Mouse (Mus musculus) heart, postnatal 0 days (tissue): ENCODE results near the gene Cyp2d11. TPM values are rescaled to one million over a fixed set of nuclear protein-coding genes. Genes with fewer than 3 reads are reported as not detected.
"Not testable (repeated sequence)": the region's sequence is repeated elsewhere in the genome, so short reads cannot be mapped to it uniquely, and the experiment has no call there.

Source experiments
- ATAC-seq: fragments of 200-750 bp; cut with Nextera tagmentation; 2 replicates; pipeline ENCODE4 v1.8.0; 2017; ENCODE audit warnings: low read depth, moderate number of reproducible peaks, moderate library complexity; ENCODE audit not compliant: insufficient read depth
- DNase-seq: peaks from one replicate; pipeline ENCODE4 v3.0.0-alpha.2; 2016; ENCODE audit warnings: low spot score
- H3K27ac ChIP-seq: fragments of 300-500 bp; sonication (generic); 2 replicates; pipeline ENCODE4 v1.5.1; 2014; ENCODE audit warnings: low read depth, mild to moderate bottlenecking
- H3K27me3 ChIP-seq: fragments of 300-500 bp; sonication (generic); 2 replicates; pipeline ENCODE4 v1.6.1; 2014; ENCODE audit warnings: low read length, mixed read lengths; ENCODE audit not compliant: control insufficient read depth, insufficient read depth
- H3K36me3 ChIP-seq: fragments of 300-500 bp; sonication (generic); replicated peaks from 2 replicates; pipeline ENCODE4 v1.6.1; 2014; ENCODE audit warnings: low read length, mixed read lengths; ENCODE audit not compliant: control insufficient read depth, insufficient read depth
- H3K4me1 ChIP-seq: fragments of 300-500 bp; sonication (generic); 2 replicates; pipeline ENCODE4 v1.6.1; 2014; ENCODE audit warnings: antibody characterized with exemption; ENCODE audit not compliant: control insufficient read depth, insufficient read depth
- H3K4me2 ChIP-seq: fragments of 300-500 bp; sonication (generic); 2 replicates; pipeline ENCODE4 v1.6.1; 2014; ENCODE audit warnings: low read depth, mild to moderate bottlenecking, low read length, moderate library complexity
- H3K4me3 ChIP-seq: fragments of 300-500 bp; sonication (generic); 2 replicates; pipeline ENCODE4 v1.5.1; 2014; ENCODE audit warnings: low read depth, low read length
- H3K9ac ChIP-seq: fragments of 300-500 bp; sonication (generic); replicated peaks from 2 replicates; pipeline ENCODE4 v1.6.1; 2014; ENCODE audit warnings: low read depth, low read length, mixed read lengths
- H3K9me3 ChIP-seq: fragments of 300-500 bp; sonication (generic); replicated peaks from 2 replicates; pipeline ENCODE4 v1.6.1; 2016; ENCODE audit warnings: low read length; ENCODE audit not compliant: control insufficient read depth
- CTCF ChIP-seq: IDR thresholded peaks from 2 replicates; pipeline ENCODE4 v1.5.1; 2016; ENCODE audit warnings: antibody characterized with exemption, control low read depth, low read depth
- EP300 ChIP-seq: IDR thresholded peaks from 2 replicates; pipeline ENCODE4 v1.6.1; 2016; ENCODE audit warnings: antibody characterized with exemption, low read depth
- WGBS: fragments of 180-500 bp; shearing (Covaris S2); extraction: QIAGEN DNeasy Blood & Tissue Kit; methylation state at CpG from one replicate; pipeline ENCODE4 v1.1.7; 2014; 5-methylcytosine and 5-hydroxymethylcytosine counted together
- polyA plus RNA-seq: library from polyadenylated mRNA; unstranded; fragments of >200 nt; fragmentation: Nextera tagmentation; extraction: Ambion mirVana; gene quantifications from 2 replicates; pipeline ENCODE4 v1.2.1, GENCODE M21; 2015
- total RNA-seq: library from RNA; depleted of rRNA; stranded (reverse); fragments of >200 nt; gene quantifications from 2 replicates; pipeline ENCODE4 v1.2.3, GENCODE M21; 2014; ENCODE audit warnings: low replicate concordance; rRNA removed

Gene Cyp2d11
- total RNA-seq, result not detected in 2 replicates
- polyA plus RNA-seq, result not detected in 2 replicates

GRCm38 (mm10) chr15:82393922-82394321, at the start of gene Cyp2d11:
TSS of gene Cyp2d11 (minus strand) at chr15:82394022.
- H3K27me3 ChIP-seq, DNase-seq, H3K36me3 ChIP-seq, H3K27ac ChIP-seq, H3K9ac ChIP-seq, ATAC-seq, H3K9me3 ChIP-seq, H3K4me1 ChIP-seq, H3K4me2 ChIP-seq, H3K4me3 ChIP-seq: not testable (repeated sequence)
- WGBS, result 77% methylated on average over 2 of the region's 2 CpGs

- Histone ChIP-seq H3K9ac (no peak overlapping the region), H3K36me3 (no peaks in the 10 kb centered on the region), H3K27me3 (no peaks in the 10 kb centered on the region), H3K4me2 (no peak overlapping the region), H3K4me1 (no peaks in the 10 kb centered on the region), H3K4me3 (no peak overlapping the region), H3K9me3 (no peaks in the 10 kb centered on the region; the same call in 1 of the 2 replicates), H3K27ac (no peak overlapping the region)
- TF ChIP-seq CTCF (no peak), EP300 (no peak)
- no peak for ATAC-seq
- no peak for DNase-seq
- WGBS, result 51% methylated on average over 5 of the region's 5 CpGs
Observed at GRCm38 (mm10) chr15:82437975-82438617, 44.3 kb upstream of the Cyp2d11 start.

GRCm38 (mm10) chr15:82435606-82436005, 41.8 kb upstream of the Cyp2d11 start:
- 74% methylated on average over 2 of the region's 2 CpGs for whole genome bisulfite sequencing
- no peak overlapping the region for H3K27ac ChIP-seq
- no peaks in the 10 kb centered on the region for H3K27me3 ChIP-seq
- no peak for ATAC-seq
- no peaks in the 10 kb centered on the region for H3K4me1 ChIP-seq
- DNase-seq, result no peak
- H3K9me3 ChIP-seq, result peaks cover 4% of the 10 kb centered on the region; the same call in 1 of the 2 replicates
- H3K4me3 ChIP-seq, result no peak overlapping the region
- no peak overlapping the region for H3K4me2 ChIP-seq
- TF ChIP-seq CTCF (no peak), EP300 (no peak)
- no peaks in the 10 kb centered on the region for H3K36me3 ChIP-seq
- H3K9ac ChIP-seq, result no peak overlapping the region

GRCm38 (mm10) chr15:82435011-82435410, 41.2 kb upstream of the Cyp2d11 start:
- ATAC-seq (no peak), DNase-seq (no peak)
- WGBS, result 74% methylated on average over 3 of the region's 3 CpGs

GRCm38 (mm10) chr15:82434541-82434940, 40.7 kb upstream of the Cyp2d11 start:
- Histone ChIP-seq H3K4me3 (no peak overlapping the region), H3K4me1 (no peaks in the 10 kb centered on the region), H3K27ac (no peak overlapping the region), H3K4me2 (no peak overlapping the region), H3K36me3 (no peaks in the 10 kb centered on the region), H3K9ac (no peak overlapping the region), H3K27me3 (no peaks in the 10 kb centered on the region), H3K9me3 (peaks cover 11% of the 10 kb centered on the region)
- 77% methylated on average over 3 of the region's 3 CpGs for WGBS
- ATAC-seq (no peak), DNase-seq (no peak)
- TF ChIP-seq CTCF, result no peak
- TF ChIP-seq EP300, result no peak

More at GRCm38 (mm10) chr15:82435011-82435410, 41.2 kb upstream of the Cyp2d11 start:
- no peak overlapping the region for H3K27ac ChIP-seq
- peaks cover 7% of the 10 kb centered on the region for H3K9me3 ChIP-seq
- H3K4me3 ChIP-seq, result no peak overlapping the region
- H3K4me1 ChIP-seq, result no peaks in the 10 kb centered on the region
- H3K9ac ChIP-seq, result no peak overlapping the region
- TF ChIP-seq CTCF (no peak), EP300 (no peak)
- H3K4me2 ChIP-seq, result no peak overlapping the region
- no peaks in the 10 kb centered on the region for H3K36me3 ChIP-seq
- H3K27me3 ChIP-seq, result no peaks in the 10 kb centered on the region

GRCm38 (mm10) chr15:82433621-82434020, 39.8 kb upstream of the Cyp2d11 start:
- no peak for ATAC-seq
- Histone ChIP-seq H3K9me3 (peaks cover 12% of the 10 kb centered on the region), H3K9ac (no peak overlapping the region), H3K27me3 (no peaks in the 10 kb centered on the region), H3K4me3 (no peak overlapping the region), H3K36me3 (no peaks in the 10 kb centered on the region), H3K4me1 (no peaks in the 10 kb centered on the region), H3K27ac (no peak overlapping the region), H3K4me2 (no peak overlapping the region)
- TF ChIP-seq CTCF (no peak), EP300 (no peak)
- no peak for DNase-seq
- 87% methylated on average over 3 of the region's 3 CpGs for WGBS
